Mouse (Mus musculus): Measurements from ENCODE around the gene B3gnt7. TPM values are rescaled to one million over a fixed set of nuclear protein-coding genes. Genes with fewer than 3 reads are reported as not detected.

B3gnt7 gene
- polyA plus RNA-seq, 1 experiment from 2014 or later, result 8.9 TPM

DNA sequence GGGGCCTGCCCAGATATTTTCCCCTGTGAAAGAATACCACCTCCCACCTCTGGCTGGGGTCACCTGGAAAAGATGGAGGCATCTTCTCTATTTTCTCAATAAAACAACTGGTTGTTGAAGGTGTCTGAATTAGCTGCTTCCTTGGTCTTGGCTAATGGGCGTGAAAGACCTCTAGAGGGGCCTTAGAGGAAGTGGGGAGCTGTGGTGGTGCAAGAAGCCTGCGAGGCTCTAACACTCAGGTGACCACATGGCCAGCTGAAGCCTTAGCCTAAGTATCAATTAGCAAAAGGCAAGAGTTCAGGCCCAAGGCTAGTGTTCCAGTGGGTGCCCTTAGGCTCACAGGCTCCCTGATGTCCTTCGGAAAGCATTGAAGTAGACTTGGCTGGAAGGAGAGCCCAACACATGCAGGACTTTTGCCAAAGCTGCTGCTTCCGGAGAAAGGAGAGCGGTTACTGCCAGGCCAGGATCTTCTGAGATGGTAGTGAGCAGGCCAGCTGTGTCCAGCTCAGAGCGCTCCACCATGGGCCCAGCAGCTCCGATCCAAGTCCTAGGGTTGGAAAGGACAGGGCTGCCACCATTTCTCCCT, 4.6 kb downstream of the B3gnt7 start:
- Histone ChIP-seq H3K9me3 (ENCODE audit: control insufficient read depth, low read length) (no peaks in the 10 kb centered on the region), H3K4me2 (no peak overlapping the region), H3K4me1 (replicated peaks; ENCODE audit: control insufficient read depth, insufficient read depth, low read length) (peaks cover 8% of the 10 kb centered on the region; the same call in 1 of the 2 replicates), H3K36me3 (ENCODE audit: control insufficient read depth, insufficient read depth, low read length) (no peaks in the 10 kb centered on the region), H3K4me3 (ENCODE audit: low read depth, low read length) (no peak overlapping the region), H3K27ac (ENCODE audit: low read depth, low read length) (no peak overlapping the region), H3K9ac (ENCODE audit: low read depth, low read length) (no peak overlapping the region), H3K27me3 (replicated peaks; ENCODE audit: control insufficient read depth, insufficient read depth, low read length) (peaks cover 15% of the 10 kb centered on the region)
- DNase-seq (ENCODE audit: low spot score) (no peak), ATAC-seq (replicated peaks; ENCODE audit: low FRiP score) (no peak)
- 81% methylated on average over 7 of the region's 7 CpGs for WGBS

DNA sequence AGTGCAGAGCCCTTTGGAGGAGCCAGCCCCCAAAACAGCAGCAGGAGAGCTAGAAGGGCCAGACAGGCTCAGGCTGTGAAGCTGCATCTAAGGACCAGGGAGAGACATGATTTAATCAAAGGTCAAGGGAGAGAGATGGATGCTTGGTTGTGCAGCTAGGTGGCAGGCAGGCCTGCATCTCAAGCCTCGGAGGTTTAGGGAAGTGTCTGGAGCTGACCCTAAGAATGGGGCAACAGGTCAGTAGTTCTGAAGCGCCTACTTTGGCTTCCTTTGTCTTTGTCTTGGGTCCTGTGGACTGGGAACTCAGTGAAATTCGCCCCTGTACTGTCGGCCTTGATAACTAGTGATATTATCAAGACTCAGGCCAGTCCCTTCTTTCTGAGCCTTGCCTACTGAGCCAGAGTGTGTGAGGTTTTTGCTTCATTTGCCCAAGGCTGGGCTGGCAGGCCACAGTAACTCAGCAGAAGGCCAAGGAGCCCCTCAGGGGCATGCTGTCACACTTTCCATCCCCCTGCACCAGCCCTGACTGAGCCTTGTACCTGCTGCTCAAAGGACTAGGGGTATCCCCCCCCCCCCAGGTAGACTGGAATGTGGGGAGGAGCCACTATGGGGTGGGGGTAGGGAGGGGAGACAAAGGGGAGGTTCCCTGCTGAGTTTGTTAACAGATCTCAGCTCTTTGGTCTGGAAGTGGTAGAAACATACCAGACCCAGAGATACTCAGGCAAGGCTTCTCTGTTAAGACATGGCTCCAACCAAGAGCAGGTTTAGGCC, 5.4 kb downstream of the B3gnt7 start:
- Histone ChIP-seq H3K4me1 (replicated peaks; ENCODE audit: control insufficient read depth, insufficient read depth, low read length) (peaks cover 4% of the 10 kb centered on the region; the same call in 1 of the 2 replicates), H3K27ac (ENCODE audit: low read depth, low read length) (no peak overlapping the region), H3K4me3 (ENCODE audit: low read depth, low read length) (no peak overlapping the region), H3K9me3 (ENCODE audit: control insufficient read depth, low read length) (no peaks in the 10 kb centered on the region), H3K4me2 (no peak overlapping the region), H3K27me3 (replicated peaks; ENCODE audit: control insufficient read depth, insufficient read depth, low read length) (peaks cover 11% of the 10 kb centered on the region), H3K9ac (ENCODE audit: low read depth, low read length) (no peak overlapping the region), H3K36me3 (ENCODE audit: control insufficient read depth, insufficient read depth, low read length) (no peaks in the 10 kb centered on the region)
- ATAC-seq (replicated peaks; ENCODE audit: low FRiP score) (no peak), DNase-seq (ENCODE audit: low spot score) (no peak)
- WGBS, result 29% methylated on average over 4 of the region's 4 CpGs

DNA sequence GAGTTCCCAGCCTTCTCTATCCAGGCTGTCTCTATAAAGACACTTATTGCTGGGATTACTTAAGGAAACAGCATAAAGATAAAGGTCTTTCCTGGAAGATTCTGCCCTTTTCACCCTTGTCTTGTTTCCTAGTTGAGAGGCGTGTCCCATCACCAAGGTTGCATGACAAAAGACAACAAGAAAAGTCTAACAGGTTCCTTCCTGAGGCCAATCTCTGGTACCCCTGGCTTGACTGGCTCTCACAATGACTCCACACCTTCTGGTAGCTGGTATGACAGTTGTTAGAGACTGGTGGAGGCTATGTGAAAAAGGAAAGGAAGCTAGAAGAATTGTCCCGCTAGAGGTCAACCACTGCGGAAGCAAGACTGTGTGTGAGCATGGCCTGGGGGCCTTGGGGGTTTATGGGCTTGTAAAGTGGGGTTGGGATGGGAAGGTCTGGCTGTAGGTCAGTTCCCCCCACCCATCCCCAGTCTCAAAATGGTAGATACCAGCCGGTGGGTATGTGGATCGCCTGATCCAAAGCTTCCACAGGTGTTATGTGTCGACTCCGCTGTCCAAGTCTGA, 6.7 kb downstream of the B3gnt7 start:
- Histone ChIP-seq H3K36me3 (ENCODE audit: control insufficient read depth, insufficient read depth, low read length) (no peaks in the 10 kb centered on the region), H3K9me3 (ENCODE audit: control insufficient read depth, low read length) (no peaks in the 10 kb centered on the region), H3K27me3 (replicated peaks; ENCODE audit: control insufficient read depth, insufficient read depth, low read length) (no peaks in the 10 kb centered on the region; the same call in 1 of the 2 replicates), H3K4me3 (ENCODE audit: low read depth, low read length) (no peak overlapping the region), H3K27ac (ENCODE audit: low read depth, low read length) (no peak overlapping the region), H3K9ac (ENCODE audit: low read depth, low read length) (no peak overlapping the region), H3K4me1 (replicated peaks; ENCODE audit: control insufficient read depth, insufficient read depth, low read length) (peaks cover 4% of the 10 kb centered on the region; the same call in 1 of the 2 replicates), H3K4me2 (no peak overlapping the region)
- 90% methylated on average over 7 of the region's 7 CpGs for WGBS
- no peak for ATAC-seq (replicated peaks; ENCODE audit: low FRiP score)
- no peak for DNase-seq (ENCODE audit: low spot score)

DNA sequence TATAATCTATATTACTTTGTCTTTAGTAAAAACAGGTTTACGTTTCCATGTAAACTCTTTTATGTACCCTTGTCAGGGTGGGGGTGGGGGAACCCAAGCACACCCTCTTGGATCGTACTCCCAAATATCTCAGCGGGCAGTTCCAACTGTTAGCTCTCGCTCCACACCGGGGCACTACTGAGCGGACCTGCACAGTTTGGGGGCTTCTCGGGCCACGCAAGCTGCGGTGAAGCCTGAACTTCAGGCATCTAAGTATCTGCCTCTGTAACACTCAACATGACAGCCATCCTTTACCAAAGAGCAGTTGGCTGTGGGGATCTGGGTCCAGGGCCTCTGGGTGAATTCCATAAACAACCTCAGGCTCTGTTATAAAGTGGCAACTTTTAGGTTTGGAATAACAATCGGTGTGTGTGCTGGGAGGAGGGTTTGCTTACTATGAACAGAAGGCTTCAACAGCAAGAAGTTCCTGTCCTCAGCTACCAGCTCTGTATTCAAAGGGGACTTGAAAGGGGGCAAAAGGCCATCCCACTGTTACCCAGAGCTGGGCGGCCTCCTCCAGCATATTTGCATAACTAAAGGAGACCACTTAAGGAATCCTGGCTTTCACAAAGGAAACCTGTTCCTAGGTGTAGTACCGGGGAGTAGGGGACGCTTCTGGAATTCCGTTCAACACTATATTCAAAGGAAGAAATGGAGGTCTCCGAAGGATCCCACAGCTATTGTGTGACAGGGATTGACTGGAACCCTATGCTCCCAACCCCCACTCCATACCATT, 8.1 kb downstream of the B3gnt7 start:
- DNase-seq (ENCODE audit: low spot score), result no peak
- Histone ChIP-seq H3K9me3 (ENCODE audit: control insufficient read depth, low read length) (no peaks in the 10 kb centered on the region), H3K4me2 (no peak overlapping the region), H3K36me3 (ENCODE audit: control insufficient read depth, insufficient read depth, low read length) (no peaks in the 10 kb centered on the region), H3K27me3 (replicated peaks; ENCODE audit: control insufficient read depth, insufficient read depth, low read length) (no peaks in the 10 kb centered on the region), H3K9ac (ENCODE audit: low read depth, low read length) (no peak overlapping the region), H3K4me3 (ENCODE audit: low read depth, low read length) (no peak overlapping the region), H3K4me1 (replicated peaks; ENCODE audit: control insufficient read depth, insufficient read depth, low read length) (peaks cover 4% of the 10 kb centered on the region; the same call in 1 of the 2 replicates), H3K27ac (ENCODE audit: low read depth, low read length) (no peak overlapping the region)
- WGBS, result 60% methylated on average over 15 of the region's 15 CpGs
- no peak for ATAC-seq (replicated peaks; ENCODE audit: low FRiP score)

DNA sequence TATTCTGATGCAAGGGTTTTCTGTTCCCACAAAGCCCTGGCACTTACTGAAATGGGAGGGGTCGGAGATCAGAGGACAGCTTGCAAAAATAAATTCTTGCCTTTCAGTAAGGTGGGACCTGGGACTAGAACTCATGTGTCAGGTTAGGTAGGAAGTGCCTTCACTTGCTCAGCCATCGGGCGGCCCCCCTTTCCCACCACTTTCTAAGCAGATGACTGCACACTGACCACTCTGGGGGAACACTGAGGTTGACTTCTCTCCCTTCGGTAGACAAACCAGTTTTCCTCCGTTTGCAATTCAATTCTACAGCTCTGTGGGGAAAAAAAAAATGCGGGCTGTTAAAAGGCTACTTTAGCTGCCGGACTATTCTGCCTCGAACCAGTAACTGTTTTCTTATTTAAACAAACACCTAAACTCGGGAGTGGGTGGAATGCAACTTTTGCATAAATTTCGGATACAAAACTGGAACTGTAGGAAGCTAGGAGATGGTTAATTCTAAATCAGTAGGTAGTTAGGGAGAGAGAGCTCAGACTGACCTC, 8.9 kb downstream of the B3gnt7 start:
- no peak overlapping the region for H3K4me3 ChIP-seq (ENCODE audit: low read depth, low read length)
- H3K9me3 ChIP-seq (ENCODE audit: control insufficient read depth, low read length), result no peaks in the 10 kb centered on the region
- H3K4me2 ChIP-seq, result no peak overlapping the region
- no peak for DNase-seq (ENCODE audit: low spot score)
- H3K27me3 ChIP-seq (replicated peaks; ENCODE audit: control insufficient read depth, insufficient read depth, low read length), result no peaks in the 10 kb centered on the region
- peaks cover 4% of the 10 kb centered on the region; the same call in 1 of the 2 replicates for H3K4me1 ChIP-seq (replicated peaks; ENCODE audit: control insufficient read depth, insufficient read depth, low read length)
- no peak overlapping the region for H3K9ac ChIP-seq (ENCODE audit: low read depth, low read length)
- ATAC-seq (replicated peaks; ENCODE audit: low FRiP score), result no peak
- WGBS, result 52% methylated on average over 10 of the region's 10 CpGs
- no peak overlapping the region for H3K27ac ChIP-seq (ENCODE audit: low read depth, low read length)
- H3K36me3 ChIP-seq (ENCODE audit: control insufficient read depth, insufficient read depth, low read length), result no peaks in the 10 kb centered on the region

DNA sequence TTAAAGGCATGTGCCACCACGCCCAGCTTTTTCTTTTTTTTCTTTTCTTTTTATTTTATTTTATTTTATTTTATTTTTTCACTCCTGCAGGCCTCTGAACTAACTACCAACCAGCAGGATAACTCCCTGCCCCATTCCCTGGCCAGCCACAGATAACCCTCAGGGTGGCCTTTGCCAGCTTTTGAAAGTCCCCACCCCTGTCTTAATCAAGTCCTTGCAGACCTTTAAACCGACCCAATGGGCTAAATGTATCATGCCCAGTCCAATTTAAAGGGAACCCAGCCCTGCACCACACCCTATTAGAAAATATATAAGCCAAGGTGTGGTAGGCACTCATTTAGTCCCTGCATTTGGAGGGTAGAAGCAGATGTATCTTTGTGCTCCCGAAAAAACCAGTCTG, 9.6 kb downstream of the B3gnt7 start:
- Histone ChIP-seq H3K9ac (ENCODE audit: low read depth, low read length) (no peak overlapping the region), H3K4me1 (replicated peaks; ENCODE audit: control insufficient read depth, insufficient read depth, low read length) (peaks cover 4% of the 10 kb centered on the region; the same call in 1 of the 2 replicates), H3K36me3 (ENCODE audit: control insufficient read depth, insufficient read depth, low read length) (no peaks in the 10 kb centered on the region), H3K4me3 (ENCODE audit: low read depth, low read length) (no peak overlapping the region), H3K4me2 (no peak overlapping the region), H3K27me3 (replicated peaks; ENCODE audit: control insufficient read depth, insufficient read depth, low read length) (no peaks in the 10 kb centered on the region), H3K9me3 (ENCODE audit: control insufficient read depth, low read length) (no peaks in the 10 kb centered on the region), H3K27ac (ENCODE audit: low read depth, low read length) (peak overlapping the region; percentile 70)
- peak; percentile 92 for ATAC-seq (replicated peaks; ENCODE audit: low FRiP score)
- 57% methylated on average over 3 of the region's 3 CpGs for WGBS
- no peak for DNase-seq (ENCODE audit: low spot score)

DNA sequence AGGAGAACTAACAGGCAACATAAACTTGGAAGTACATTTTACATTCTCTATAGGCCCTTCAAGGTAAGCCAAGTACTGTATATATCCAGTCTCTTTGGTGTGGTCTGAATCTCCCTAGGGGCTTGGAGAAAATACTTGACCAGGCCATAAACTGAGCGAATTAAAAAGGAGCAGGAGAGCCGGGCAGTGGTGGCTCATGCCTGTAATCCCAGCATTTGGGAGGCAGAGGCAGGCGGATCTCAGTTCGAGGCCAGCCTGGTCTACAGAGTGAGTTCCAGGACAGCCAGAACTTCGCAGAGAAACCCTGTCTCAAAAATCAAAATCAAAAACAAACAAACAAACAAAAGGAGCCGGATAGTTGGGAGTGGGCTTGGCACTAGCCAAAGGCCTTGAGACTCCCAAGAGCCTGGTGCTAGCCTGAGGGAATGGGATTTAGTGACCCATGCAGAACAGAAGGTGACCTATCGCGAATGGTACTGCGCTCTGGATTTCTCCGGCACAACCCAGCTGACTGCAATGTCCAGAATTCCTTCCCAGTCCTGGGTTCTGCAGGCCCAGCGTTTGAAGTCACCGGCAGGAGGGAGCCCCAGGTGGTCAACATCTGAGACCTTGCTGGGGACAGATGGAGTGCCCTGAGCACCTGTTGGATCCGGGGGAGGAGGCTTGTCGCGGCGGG, 10.6 kb downstream of the B3gnt7 start:
- Histone ChIP-seq H3K9ac (ENCODE audit: low read depth, low read length) (no peak overlapping the region), H3K4me2 (peak overlapping the region; percentile 38; the same call in 1 of the 2 replicates), H3K36me3 (ENCODE audit: control insufficient read depth, insufficient read depth, low read length) (no peaks in the 10 kb centered on the region), H3K4me1 (replicated peaks; ENCODE audit: control insufficient read depth, insufficient read depth, low read length) (peaks cover 4% of the 10 kb centered on the region; the same call in 1 of the 2 replicates), H3K4me3 (ENCODE audit: low read depth, low read length) (no peak overlapping the region), H3K27ac (ENCODE audit: low read depth, low read length) (peak overlapping the region; percentile 70; the same call in 1 of the 2 replicates), H3K27me3 (replicated peaks; ENCODE audit: control insufficient read depth, insufficient read depth, low read length) (no peaks in the 10 kb centered on the region), H3K9me3 (ENCODE audit: control insufficient read depth, low read length) (no peaks in the 10 kb centered on the region)
- 51% methylated on average over 16 of the region's 16 CpGs for WGBS
- DNase-seq (ENCODE audit: low spot score) (no peak), ATAC-seq (replicated peaks; ENCODE audit: low FRiP score) (no peak)

DNA sequence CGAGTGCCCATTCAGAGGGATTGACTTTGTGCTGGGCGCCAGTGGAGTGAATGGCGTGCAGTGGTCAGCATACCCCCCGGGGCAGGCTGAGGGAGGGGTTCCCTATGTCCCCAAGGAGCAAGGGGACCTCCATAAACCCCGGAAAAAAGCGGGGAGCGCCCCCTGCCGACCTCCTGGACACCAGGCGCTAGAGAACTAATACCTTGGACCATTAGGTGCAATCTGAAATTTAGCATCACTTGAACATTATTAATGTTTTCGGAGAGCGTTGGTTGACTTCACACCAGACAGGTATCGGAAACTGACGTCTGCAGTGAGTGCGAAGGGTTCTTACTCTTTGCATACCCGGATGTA, 11.1 kb downstream of the B3gnt7 start:
- Histone ChIP-seq H3K4me1 (replicated peaks; ENCODE audit: control insufficient read depth, insufficient read depth, low read length) (peaks cover 4% of the 10 kb centered on the region; the same call in 1 of the 2 replicates), H3K9me3 (ENCODE audit: control insufficient read depth, low read length) (no peaks in the 10 kb centered on the region), H3K36me3 (ENCODE audit: control insufficient read depth, insufficient read depth, low read length) (no peaks in the 10 kb centered on the region), H3K4me3 (ENCODE audit: low read depth, low read length) (no peak overlapping the region), H3K9ac (ENCODE audit: low read depth, low read length) (no peak overlapping the region), H3K27ac (ENCODE audit: low read depth, low read length) (no peak overlapping the region), H3K27me3 (replicated peaks; ENCODE audit: control insufficient read depth, insufficient read depth, low read length) (no peaks in the 10 kb centered on the region), H3K4me2 (peak overlapping the region; percentile 38; the same call in 1 of the 2 replicates)
- DNase-seq (ENCODE audit: low spot score) (no peak), ATAC-seq (replicated peaks; ENCODE audit: low FRiP score) (no peak)
- 24% methylated on average over 15 of the region's 15 CpGs for WGBS
